Mouse (Mus musculus): ENCODE measurements around the gene Syne1. TPM values are rescaled to one million over a fixed set of nuclear protein-coding genes. Genes with fewer than 3 reads are reported as not detected.
A peak's percentile ranks its signal among the peaks of the same experiment; 100 is the strongest.

The Syne1 gene
- polyA plus RNA-seq, 1 experiment = 17.5 TPM

- Histone ChIP-seq H3K27ac (ENCODE audit: insufficient read depth, low read depth, low read length) (peak overlapping the region; percentile 62), H3K4me3 (ENCODE audit: insufficient read depth, low read length) (no peak overlapping the region), H3K4me1 (ENCODE audit: control insufficient read depth, insufficient read depth, low read length) (peaks cover 16% of the 10 kb centered on the region)
- TF ChIP-seq CTCF (IDR thresholded peaks at IDR 0.05; ENCODE audit: low read depth, low read length) (no peak), POLR2A (IDR thresholded peaks at IDR 0.05; ENCODE audit: borderline replicate concordance, low read depth, low read length) (no peak)
Observed at GRCm38 (mm10) chr10:5288716-5289574, 262.3 kb downstream of the Syne1 start.

GRCm38 (mm10) chr10:5288262-5288661 is 263.0 kb downstream of the Syne1 start:
- TF ChIP-seq CTCF (IDR thresholded peaks at IDR 0.05; ENCODE audit: low read depth, low read length) (no peak), POLR2A (IDR thresholded peaks at IDR 0.05; ENCODE audit: borderline replicate concordance, low read depth, low read length) (no peak)
- H3K27ac ChIP-seq (ENCODE audit: insufficient read depth, low read depth, low read length) = peak overlapping the region; percentile 62
- no peak overlapping the region for H3K4me3 ChIP-seq (ENCODE audit: insufficient read depth, low read length)
- peaks cover 16% of the 10 kb centered on the region for H3K4me1 ChIP-seq (ENCODE audit: control insufficient read depth, insufficient read depth, low read length)

- Histone ChIP-seq H3K4me1 (ENCODE audit: control insufficient read depth, insufficient read depth, low read length) (no peaks in the 10 kb centered on the region; the same call in 1 of the 2 replicates), H3K27ac (ENCODE audit: insufficient read depth, low read depth, low read length) (no peak overlapping the region), H3K4me3 (ENCODE audit: insufficient read depth, low read length) (no peak overlapping the region)
- TF ChIP-seq CTCF (IDR thresholded peaks at IDR 0.05; ENCODE audit: low read depth, low read length) (no peak), POLR2A (IDR thresholded peaks at IDR 0.05; ENCODE audit: borderline replicate concordance, low read depth, low read length) (no peak)
Observed at GRCm38 (mm10) chr10:5275769-5276168, 275.5 kb downstream of the Syne1 start.

GRCm38 (mm10) chr10:5270641-5271040 is 280.6 kb downstream of the Syne1 start:
- no peak overlapping the region for H3K27ac ChIP-seq (ENCODE audit: insufficient read depth, low read depth, low read length)
- TF ChIP-seq POLR2A (IDR thresholded peaks at IDR 0.05; ENCODE audit: borderline replicate concordance, low read depth, low read length) (no peak), CTCF (IDR thresholded peaks at IDR 0.05; ENCODE audit: low read depth, low read length) (no peak)
- no peaks in the 10 kb centered on the region; the same call in 1 of the 2 replicates for H3K4me1 ChIP-seq (ENCODE audit: control insufficient read depth, insufficient read depth, low read length)
- no peak overlapping the region for H3K4me3 ChIP-seq (ENCODE audit: insufficient read depth, low read length)

- Histone ChIP-seq H3K4me1 (ENCODE audit: control insufficient read depth, insufficient read depth, low read length) (peaks cover 7% of the 10 kb centered on the region), H3K4me3 (ENCODE audit: insufficient read depth, low read length) (no peak overlapping the region), H3K27ac (ENCODE audit: insufficient read depth, low read depth, low read length) (no peak overlapping the region)
- TF ChIP-seq CTCF (IDR thresholded peaks at IDR 0.05; ENCODE audit: low read depth, low read length) (no peak), POLR2A (IDR thresholded peaks at IDR 0.05; ENCODE audit: borderline replicate concordance, low read depth, low read length) (no peak)
Observed at GRCm38 (mm10) chr10:5264418-5264817, 286.9 kb downstream of the Syne1 start.

- H3K4me3 ChIP-seq (ENCODE audit: insufficient read depth, low read length) = no peak overlapping the region
- no peak for TF ChIP-seq CTCF (IDR thresholded peaks at IDR 0.05; ENCODE audit: low read depth, low read length)
- no peak for TF ChIP-seq POLR2A (IDR thresholded peaks at IDR 0.05; ENCODE audit: borderline replicate concordance, low read depth, low read length)
- no peak overlapping the region for H3K27ac ChIP-seq (ENCODE audit: insufficient read depth, low read depth, low read length)
- peaks cover 7% of the 10 kb centered on the region for H3K4me1 ChIP-seq (ENCODE audit: control insufficient read depth, insufficient read depth, low read length)
Observed at GRCm38 (mm10) chr10:5262636-5263035, 288.6 kb downstream of the Syne1 start.

GRCm38 (mm10) chr10:5256686-5257085 is 294.6 kb downstream of the Syne1 start:
- Histone ChIP-seq H3K4me3 (ENCODE audit: insufficient read depth, low read length) (no peak overlapping the region), H3K27ac (ENCODE audit: insufficient read depth, low read depth, low read length) (no peak overlapping the region), H3K4me1 (ENCODE audit: control insufficient read depth, insufficient read depth, low read length) (peaks cover 7% of the 10 kb centered on the region)
- no peak for TF ChIP-seq CTCF (IDR thresholded peaks at IDR 0.05; ENCODE audit: low read depth, low read length)

- TF ChIP-seq POLR2A (IDR thresholded peaks at IDR 0.05; ENCODE audit: borderline replicate concordance, low read depth, low read length) (no peak), CTCF (IDR thresholded peaks at IDR 0.05; ENCODE audit: low read depth, low read length) (no peak)
- no peaks in the 10 kb centered on the region for H3K4me1 ChIP-seq (ENCODE audit: control insufficient read depth, insufficient read depth, low read length)
Observed at GRCm38 (mm10) chr10:5253752-5254151, 297.5 kb downstream of the Syne1 start.

GRCm38 (mm10) chr10:5250702-5251101 is 300.6 kb downstream of the Syne1 start:
- no peak for TF ChIP-seq CTCF (IDR thresholded peaks at IDR 0.05; ENCODE audit: low read depth, low read length)
- TF ChIP-seq POLR2A (IDR thresholded peaks at IDR 0.05; ENCODE audit: borderline replicate concordance, low read depth, low read length) = no peak
- Histone ChIP-seq H3K4me3 (ENCODE audit: insufficient read depth, low read length) (no peak overlapping the region), H3K27ac (ENCODE audit: insufficient read depth, low read depth, low read length) (no peak overlapping the region), H3K4me1 (ENCODE audit: control insufficient read depth, insufficient read depth, low read length) (no peaks in the 10 kb centered on the region)

More at GRCm38 (mm10) chr10:5253752-5254151, 297.5 kb downstream of the Syne1 start:
- Histone ChIP-seq H3K4me3 (ENCODE audit: insufficient read depth, low read length) (no peak overlapping the region), H3K27ac (ENCODE audit: insufficient read depth, low read depth, low read length) (no peak overlapping the region)

- TF ChIP-seq POLR2A (IDR thresholded peaks at IDR 0.05; ENCODE audit: borderline replicate concordance, low read depth, low read length) (no peak), CTCF (IDR thresholded peaks at IDR 0.05; ENCODE audit: low read depth, low read length) (no peak)
- Histone ChIP-seq H3K4me3 (ENCODE audit: insufficient read depth, low read length) (no peak overlapping the region), H3K4me1 (ENCODE audit: control insufficient read depth, insufficient read depth, low read length) (no peaks in the 10 kb centered on the region), H3K27ac (ENCODE audit: insufficient read depth, low read depth, low read length) (no peak overlapping the region)
Observed at GRCm38 (mm10) chr10:5239680-5240079, 311.6 kb downstream of the Syne1 start.

Data from bone marrow macrophage, adult 2 months (primary cell).